Mouse (Mus musculus) kidney, adult 2 months (tissue): ENCODE data around the gene Kazn. TPM values are rescaled to one million over a fixed set of nuclear protein-coding genes. Genes with fewer than 3 reads are reported as not detected.

Experiments
- DNase-seq: peaks from one replicate; pipeline ENCODE4 v3.0.0; 2021
- H3K27ac ChIP-seq: fragments of 200-500 bp; 2 replicates; pipeline ENCODE4 v1.5.1; 2012; ENCODE audit warnings: low read depth, low read length, control low read depth, inconsistent platforms; ENCODE audit not compliant: insufficient read depth
- H3K27me3 ChIP-seq: fragments of 200-500 bp; replicated peaks from 2 replicates; pipeline ENCODE4 v1.6.1; 2012; ENCODE audit warnings: mild to moderate bottlenecking, moderate library complexity, low read length, inconsistent platforms; ENCODE audit not compliant: control insufficient read depth, insufficient read depth
- H3K36me3 ChIP-seq: fragments of 200-500 bp; 2 replicates; pipeline ENCODE4 v1.6.1; 2012; ENCODE audit warnings: mild to moderate bottlenecking, moderate library complexity, low read length, inconsistent platforms; ENCODE audit not compliant: control insufficient read depth, insufficient read depth
- H3K4me1 ChIP-seq: fragments of 200-500 bp; 2 replicates; pipeline ENCODE4 v1.6.1; 2011; ENCODE audit warnings: low read length; ENCODE audit not compliant: control insufficient read depth, insufficient read depth
- H3K4me3 ChIP-seq: fragments of 200-500 bp; 2 replicates; pipeline ENCODE4 v1.5.1; 2011; ENCODE audit warnings: mild to moderate bottlenecking, low read depth, low read length, control low read depth; ENCODE audit not compliant: insufficient read depth
- CTCF ChIP-seq: fragments of 200-500 bp; conservative IDR thresholded peaks from 2 replicates; pipeline ENCODE4 v1.5.1; 2011; ENCODE audit warnings: low read depth, mild to moderate bottlenecking, control low read depth, low read length, moderate library complexity, mixed read lengths; ENCODE audit not compliant: insufficient read depth, insufficient read length
- POLR2A ChIP-seq: fragments of 200-500 bp; IDR thresholded peaks from one replicate; pipeline ENCODE4 v1.6.1; 2011; ENCODE audit warnings: low read depth, low read length, control low read depth
- WGBS: fragments of 180-500 bp; shearing (Covaris S2); methylation state at CpG from one replicate; pipeline ENCODE4 v1.1.7; 2018; 5-methylcytosine and 5-hydroxymethylcytosine counted together
- polyA plus RNA-seq: library from polyadenylated mRNA; depleted of rRNA; stranded (reverse); fragments of >200 nt; gene quantifications from 2 replicates; pipeline ENCODE4 v1.2.3, GENCODE M21; 2012

Kazn gene
- polyA plus RNA-seq, 1 experiment, result 76.1 TPM

GRCm38 (mm10) chr4:142215760-142216159, 23.4 kb downstream of the Kazn start:
- DNase-seq, result peak; percentile 78
- Histone ChIP-seq H3K36me3 (no peaks in the 10 kb centered on the region), H3K27ac (peak overlapping the region; percentile 61), H3K4me3 (no peak overlapping the region), H3K27me3 (no peaks in the 10 kb centered on the region), H3K4me1 (peaks cover 62% of the 10 kb centered on the region)
- TF ChIP-seq CTCF (no peak), POLR2A (no peak)
- WGBS, result 44% methylated on average over 7 of the region's 7 CpGs

GRCm38 (mm10) chr4:142214532-142214931, 24.7 kb downstream of the Kazn start:
- no peaks in the 10 kb centered on the region for H3K36me3 ChIP-seq
- H3K27ac ChIP-seq, result peak overlapping the region; percentile 43; the same call in 1 of the 2 replicates
- 34% methylated on average over 6 of the region's 6 CpGs for WGBS
- H3K4me1 ChIP-seq, result peaks cover 61% of the 10 kb centered on the region
- TF ChIP-seq POLR2A (no peak), CTCF (no peak)
- no peak for DNase-seq
- H3K4me3 ChIP-seq, result no peak overlapping the region
- no peaks in the 10 kb centered on the region for H3K27me3 ChIP-seq

DNA sequence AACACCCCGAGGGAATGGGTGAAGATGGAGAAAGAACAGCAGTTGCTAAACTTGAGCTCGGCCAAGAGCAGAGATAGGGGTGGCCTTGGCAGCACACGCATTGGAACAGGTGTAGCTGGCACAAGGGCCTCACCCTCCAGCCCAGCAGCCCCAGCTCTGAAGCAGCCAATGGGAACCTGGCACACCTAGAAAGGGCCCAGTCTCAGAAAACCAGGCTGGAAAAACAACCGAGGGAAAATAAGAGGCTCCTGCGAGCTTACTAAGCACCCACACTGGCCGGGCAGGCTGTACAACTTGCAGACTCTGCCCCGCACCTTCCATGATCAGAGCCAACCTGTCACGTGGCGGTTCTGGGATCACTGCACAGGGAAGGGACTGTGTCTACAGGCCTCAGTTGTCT, 26.8 kb downstream of the Kazn start:
- TF ChIP-seq POLR2A (no peak), CTCF (no peak)
- Histone ChIP-seq H3K27me3 (no peaks in the 10 kb centered on the region), H3K4me3 (no peak overlapping the region), H3K4me1 (peaks cover 55% of the 10 kb centered on the region), H3K27ac (peak overlapping the region; percentile 58), H3K36me3 (no peaks in the 10 kb centered on the region)
- 29% methylated on average over 9 of the region's 9 CpGs for WGBS
- DNase-seq, result peak; percentile 93

- TF ChIP-seq CTCF (no peak), POLR2A (no peak)
- peak overlapping the region; percentile 59 for H3K27ac ChIP-seq
- no peaks in the 10 kb centered on the region for H3K36me3 ChIP-seq
- H3K4me1 ChIP-seq, result peaks cover 34% of the 10 kb centered on the region
- no peaks in the 10 kb centered on the region for H3K27me3 ChIP-seq
- peak; percentile 76 for DNase-seq
- WGBS, result 33% methylated on average over 9 of the region's 9 CpGs
- no peak overlapping the region for H3K4me3 ChIP-seq
These were observed 29.3 kb downstream of the Kazn start for GRCm38 (mm10) chr4:142209884-142210283.

DNA sequence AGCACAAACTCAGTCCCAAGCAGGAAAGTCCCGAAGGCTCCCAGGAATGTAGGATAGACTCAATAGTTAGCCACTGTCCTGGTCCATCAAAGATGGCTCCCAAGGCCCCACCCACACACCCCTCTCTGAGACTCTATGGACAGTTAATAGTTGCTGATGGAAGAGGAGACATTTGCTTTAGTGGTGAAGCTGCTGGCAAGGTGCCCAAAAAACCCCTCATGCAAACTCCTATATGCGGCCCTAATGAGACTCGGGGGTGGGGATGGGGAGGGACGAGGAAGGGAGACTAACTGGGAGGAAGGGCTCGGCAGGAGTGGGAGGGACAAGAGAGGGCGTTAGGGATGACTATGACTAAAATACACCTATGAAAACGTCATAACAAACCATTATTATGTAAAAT, 29.7 kb downstream of the Kazn start:
- no peak overlapping the region for H3K27ac ChIP-seq
- H3K36me3 ChIP-seq, result no peaks in the 10 kb centered on the region
- no peak for TF ChIP-seq POLR2A
- TF ChIP-seq CTCF, result no peak
- 50% methylated on average over 7 of the region's 7 CpGs for WGBS
- no peak overlapping the region for H3K4me3 ChIP-seq
- peaks cover 31% of the 10 kb centered on the region for H3K4me1 ChIP-seq
- no peak for DNase-seq
- H3K27me3 ChIP-seq, result no peaks in the 10 kb centered on the region

GRCm38 (mm10) chr4:142205693-142206092, 33.5 kb downstream of the Kazn start:
- WGBS, result 91% methylated on average over 6 of the region's 6 CpGs
- TF ChIP-seq CTCF (no peak), POLR2A (no peak)
- no peaks in the 10 kb centered on the region for H3K36me3 ChIP-seq
- H3K27me3 ChIP-seq, result no peaks in the 10 kb centered on the region
- H3K4me1 ChIP-seq, result peaks cover 8% of the 10 kb centered on the region; the same call in 1 of the 2 replicates
- no peak overlapping the region for H3K27ac ChIP-seq
- no peak overlapping the region for H3K4me3 ChIP-seq
- DNase-seq, result no peak

- Histone ChIP-seq H3K27me3 (no peaks in the 10 kb centered on the region), H3K36me3 (no peaks in the 10 kb centered on the region; the same call in 1 of the 2 replicates), H3K4me1 (peaks cover 51% of the 10 kb centered on the region), H3K27ac (peak overlapping the region; percentile 88), H3K4me3 (no peak overlapping the region)
- WGBS, result 12% methylated on average over 6 of the region's 6 CpGs
- peak; percentile 93 for DNase-seq
- TF ChIP-seq CTCF, result peak; percentile 55; the same call in 1 of the 2 replicates
- no peak for TF ChIP-seq POLR2A
These were observed 42.6 kb downstream of the Kazn start for GRCm38 (mm10) chr4:142196626-142197025.
